Mouse (Mus musculus) liver (tissue): ENCODE data around the gene Rasl10a.
"Not testable (repeated sequence)": the region's sequence is repeated elsewhere in the genome, so short reads cannot be mapped to it uniquely, and the experiment has no call there.

Source experiments
- DNase-seq: peaks from one replicate; pipeline ENCODE4 v3.0.0-alpha.2; 2020; ENCODE audit warnings: mixed read lengths

The Rasl10a gene

GRCm38 (mm10) chr11:5054874-5055273 lies 3.1 kb upstream of the Rasl10a start:
- DNase-seq: no peak

DNA sequence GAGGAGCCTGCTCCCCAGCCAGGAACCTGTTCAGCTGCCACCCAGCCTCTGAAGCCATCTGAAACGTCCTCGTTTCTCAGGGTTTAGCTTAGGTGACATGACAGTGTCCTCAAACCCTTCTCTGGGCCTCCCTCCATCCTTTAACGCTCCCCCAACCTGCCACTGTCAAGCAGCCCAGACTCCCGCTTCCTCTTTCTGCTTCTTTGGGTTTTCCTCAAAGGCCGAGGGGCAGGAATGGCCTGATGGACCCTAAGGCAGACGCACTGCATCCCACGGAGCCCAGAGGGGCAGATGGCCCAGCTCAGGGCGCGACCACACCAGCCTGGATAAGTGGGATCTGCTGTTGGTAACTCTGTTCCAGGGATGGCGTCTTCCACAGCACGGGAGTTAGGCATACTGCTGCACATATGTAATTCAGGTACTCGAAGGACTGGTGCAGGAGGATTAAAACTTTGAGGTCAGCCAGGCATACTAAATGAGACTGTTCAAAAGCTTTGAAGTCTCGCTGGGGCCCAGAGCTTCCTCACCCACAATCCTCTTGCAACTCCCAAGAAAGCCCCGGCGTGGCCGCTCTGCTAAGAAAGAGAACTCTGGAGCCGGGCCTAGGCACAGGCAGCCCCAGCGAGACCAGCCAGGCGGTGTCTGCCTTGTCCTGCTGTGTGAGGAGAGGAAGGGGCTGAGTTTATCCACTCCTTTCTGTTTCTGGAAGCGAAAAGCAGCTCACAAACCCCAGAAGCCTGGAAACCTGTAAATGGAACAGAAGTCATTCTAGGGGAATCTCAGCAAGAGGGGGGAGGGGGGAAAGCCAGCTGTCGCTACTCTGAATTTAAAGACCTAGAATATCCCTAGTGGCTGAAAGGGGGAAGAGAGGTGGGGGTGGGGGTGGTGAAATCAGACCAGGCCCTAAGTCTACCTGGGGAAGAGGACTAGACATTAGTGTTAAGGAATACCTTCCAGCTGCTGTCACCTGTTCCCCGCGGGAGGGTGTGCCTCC lies 1.7 kb upstream of the Rasl10a start:
- DNase-seq: no peak

DNA sequence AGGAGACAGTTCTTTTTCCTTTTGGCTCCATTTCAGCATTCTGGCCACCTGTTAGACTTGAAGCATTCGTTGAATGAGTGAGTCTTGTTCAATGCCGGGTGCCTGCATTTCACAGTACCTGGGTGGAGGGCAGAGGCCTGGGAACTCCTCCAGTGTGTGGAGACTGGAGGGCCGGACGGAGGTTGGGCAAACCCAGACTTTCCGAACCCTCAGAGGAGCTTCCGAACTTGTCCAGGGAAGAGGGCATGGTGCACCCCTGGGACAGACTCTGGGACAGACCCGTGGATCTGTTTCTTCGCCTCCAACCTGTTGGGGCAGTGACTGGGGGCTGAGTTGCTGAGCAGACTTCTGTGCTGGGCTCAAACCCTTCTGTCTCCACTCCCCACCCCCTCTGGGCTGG lies 864 bp upstream of the Rasl10a start:
- no peak for DNase-seq

DNA sequence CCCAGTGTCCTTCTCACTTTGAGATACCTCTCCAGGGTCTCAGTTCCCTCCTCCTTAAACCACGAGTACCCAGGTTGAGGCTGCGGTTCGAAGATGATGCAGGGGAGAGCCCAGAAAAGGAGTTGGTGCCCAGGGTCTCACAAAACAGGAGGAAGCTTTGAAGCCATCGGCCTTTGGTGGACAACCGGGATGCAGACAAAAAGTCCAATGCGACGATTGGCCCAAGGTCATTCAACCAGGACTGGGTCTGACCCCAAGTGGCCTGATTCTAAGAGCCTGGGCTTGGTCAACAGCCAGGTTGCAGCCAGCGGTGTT lies 430 bp upstream of the Rasl10a start:
- no peak for DNase-seq

GRCm38 (mm10) chr11:5058783-5059182 lies 855 bp downstream of the Rasl10a start:
- no peak for DNase-seq

DNA sequence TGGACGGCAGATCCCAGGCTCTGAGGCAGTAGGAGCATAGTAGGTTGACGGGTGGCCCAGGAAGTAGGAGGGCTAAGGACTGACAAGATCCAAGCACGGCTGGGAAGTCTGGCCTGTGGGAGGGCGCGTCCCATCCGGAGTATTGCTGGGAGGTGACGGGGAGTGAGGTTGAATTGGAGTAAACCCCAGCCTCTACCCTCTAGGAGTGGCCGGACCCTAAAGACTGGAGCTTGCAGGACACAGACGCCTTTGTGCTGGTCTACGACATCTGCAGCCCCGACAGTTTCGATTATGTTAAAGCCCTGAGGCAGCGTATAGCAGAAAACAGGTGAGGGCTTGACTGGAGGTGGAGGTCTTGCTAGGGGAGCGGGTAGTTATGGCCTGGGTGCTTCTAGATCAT lies 1.3 kb downstream of the Rasl10a start:
- DNase-seq: no peak

DNA sequence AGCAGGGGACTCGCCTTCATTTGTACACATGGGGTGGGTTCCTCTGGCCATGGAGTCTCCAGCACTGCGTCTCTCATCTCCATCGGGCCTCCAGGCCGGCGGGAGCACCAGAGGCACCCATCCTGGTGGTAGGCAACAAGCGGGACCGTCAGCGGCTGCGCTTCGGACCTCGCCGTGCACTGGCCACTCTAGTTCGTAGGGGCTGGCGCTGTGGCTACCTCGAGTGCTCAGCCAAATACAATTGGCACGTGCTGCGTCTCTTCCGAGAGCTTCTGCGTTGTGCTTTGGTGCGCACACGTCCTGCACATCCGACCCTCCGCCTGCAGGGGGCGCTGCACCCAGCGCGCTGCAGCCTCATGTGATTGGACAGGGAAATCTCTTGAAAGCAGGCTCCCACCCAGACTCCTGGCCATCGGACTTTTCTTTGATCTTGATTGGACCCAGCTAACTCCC lies 1.8 kb downstream of the Rasl10a start:
- DNase-seq: peak; percentile 34

GRCm38 (mm10) chr11:5060756-5061412 lies 3.0 kb downstream of the Rasl10a start:
- DNase-seq: no peak

DNA sequence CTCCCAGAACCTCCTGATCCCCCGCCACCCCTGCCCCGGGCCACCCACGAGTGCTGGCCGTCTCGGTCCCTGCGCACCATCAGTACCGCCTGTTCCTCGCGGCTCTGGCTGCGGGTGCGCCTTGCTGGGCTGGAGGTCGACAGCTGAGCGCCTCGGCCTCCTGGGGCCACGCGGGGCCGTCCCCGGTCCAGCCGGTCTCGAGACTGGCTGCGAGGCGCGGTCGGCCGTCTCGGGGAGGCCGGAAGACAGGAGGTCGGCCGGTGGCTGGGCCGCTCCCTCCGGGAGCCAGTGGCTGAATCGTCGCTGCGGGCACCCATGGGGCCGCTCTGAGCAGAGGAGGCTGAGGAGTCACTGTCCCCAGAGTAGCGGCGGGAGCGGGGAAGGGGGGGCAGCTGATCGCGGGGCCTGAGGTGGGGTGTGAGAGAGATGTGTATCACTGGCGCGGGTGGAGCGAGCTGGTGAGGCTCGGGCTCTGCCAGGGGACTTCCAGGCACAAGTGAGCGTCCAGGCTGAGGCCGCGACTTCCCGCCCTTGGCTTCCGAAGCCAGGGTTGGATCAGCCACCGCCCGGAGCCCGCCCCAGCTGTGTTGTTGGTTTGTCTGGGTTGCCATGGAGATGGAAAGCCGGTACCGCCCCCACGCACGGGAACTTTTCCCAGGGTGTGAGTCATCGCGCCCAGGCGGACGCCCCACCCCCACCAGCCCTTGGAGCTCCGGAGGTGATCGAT lies 3.6 kb downstream of the Rasl10a start:
- DNase-seq: peak; percentile 85

GRCm38 (mm10) chr11:5062326-5062725 lies 4.4 kb downstream of the Rasl10a start:
- no peak for DNase-seq

DNA sequence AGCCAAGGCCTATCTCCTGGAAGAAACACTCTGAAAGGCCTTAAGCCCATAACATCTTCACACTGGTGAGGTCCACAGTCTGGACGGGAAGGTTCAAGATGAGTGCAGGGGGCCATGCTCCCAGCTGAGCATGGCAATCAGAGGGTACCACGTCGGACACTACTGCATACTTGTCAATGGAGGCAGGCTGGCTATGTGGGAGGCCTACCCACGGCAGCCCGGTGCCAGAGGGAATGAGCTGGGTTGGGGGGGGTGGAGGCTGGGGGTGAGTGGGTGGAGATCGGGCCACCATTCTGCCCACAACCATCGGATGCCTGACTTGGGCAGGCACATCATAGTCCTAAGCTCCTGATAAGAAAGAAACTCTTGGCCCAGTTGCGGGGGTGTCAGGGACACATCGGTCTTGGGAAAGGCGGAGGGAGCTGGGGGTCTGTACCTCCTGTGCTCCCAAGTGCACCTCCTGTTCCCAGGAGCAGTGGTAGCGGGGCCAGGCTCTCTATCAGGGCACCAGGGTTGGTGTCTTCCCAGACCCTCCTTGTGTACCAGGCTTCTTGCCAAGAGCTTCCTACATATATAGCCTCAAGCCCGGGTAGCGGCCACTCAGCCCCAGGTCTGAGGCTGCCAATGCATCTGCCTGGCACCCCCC lies 5.1 kb downstream of the Rasl10a start:
- DNase-seq: no peak

- no peak for DNase-seq
Measured at GRCm38 (mm10) chr11:5063561-5064281, 5.8 kb downstream of the Rasl10a start.

DNA sequence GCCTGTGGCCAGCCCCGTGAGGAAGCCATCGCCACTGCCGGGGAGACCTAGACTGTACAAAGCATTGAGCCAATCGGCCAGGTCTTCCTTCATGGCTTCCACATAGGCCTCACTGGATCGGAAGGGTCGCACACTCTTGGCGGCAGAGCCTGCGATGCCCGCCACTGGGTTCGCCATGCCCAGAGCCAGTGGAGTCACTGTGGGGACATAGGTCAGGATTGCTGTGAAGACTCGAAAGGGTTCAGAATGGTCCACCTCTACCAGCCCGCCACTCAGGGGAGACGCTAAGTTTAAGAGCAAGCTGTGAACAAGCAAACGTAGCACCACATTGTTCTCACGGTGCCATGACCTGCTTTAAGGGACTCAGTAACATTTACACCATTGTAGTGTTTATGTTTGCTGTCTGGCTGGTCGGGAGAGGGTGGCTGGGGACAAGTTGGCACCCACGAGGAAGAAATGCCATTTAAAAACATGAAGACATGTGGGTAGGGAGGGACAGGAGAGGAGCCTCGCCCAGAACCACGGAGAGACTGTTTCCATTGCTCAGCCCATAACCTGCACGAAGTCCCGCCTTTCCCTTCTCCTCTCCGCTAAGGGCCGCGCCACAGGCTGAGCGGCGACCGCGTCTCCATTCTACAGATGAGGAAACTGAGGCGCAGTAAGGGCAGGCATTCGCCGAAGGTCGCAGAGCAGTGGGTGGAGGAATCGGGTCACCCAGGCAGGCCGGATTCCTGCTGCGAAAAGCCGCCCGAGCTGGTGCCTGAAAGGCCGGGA lies 6.5 kb downstream of the Rasl10a start:
- DNase-seq: no peak

- peak; percentile 91 for DNase-seq
Measured at GRCm38 (mm10) chr11:5065056-5065821, 7.3 kb downstream of the Rasl10a start, which contains the start of gene Gas2l1. TSS of gene Gas2l1 (minus strand) at chr11:5065327.

DNA sequence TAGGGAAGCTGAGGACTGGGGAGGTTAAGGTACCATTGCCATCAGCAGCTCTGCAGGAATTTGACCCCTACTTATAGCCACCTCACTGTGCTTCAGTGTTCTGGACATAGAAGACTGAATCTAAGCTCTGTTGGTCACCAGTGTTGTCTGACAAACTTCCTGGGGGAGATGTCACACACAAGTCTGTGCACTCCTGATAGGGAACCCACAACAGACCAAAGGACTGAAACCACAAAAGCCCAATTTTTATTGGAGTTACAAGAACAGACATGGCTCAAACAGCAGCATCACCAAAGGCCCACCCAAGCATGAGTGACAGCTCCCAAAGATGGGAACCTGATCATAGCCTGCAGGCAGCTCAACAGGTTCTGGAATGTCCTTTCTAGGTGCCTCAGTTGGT lies 9.1 kb downstream of the Rasl10a start:
- DNase-seq: no peak

GRCm38 (mm10) chr11:5068126-5068971 lies 10.4 kb downstream of the Rasl10a start:
- no peak for DNase-seq

- no peak for DNase-seq
Measured at GRCm38 (mm10) chr11:5074882-5075281, 17.0 kb downstream of the Rasl10a start.

DNA sequence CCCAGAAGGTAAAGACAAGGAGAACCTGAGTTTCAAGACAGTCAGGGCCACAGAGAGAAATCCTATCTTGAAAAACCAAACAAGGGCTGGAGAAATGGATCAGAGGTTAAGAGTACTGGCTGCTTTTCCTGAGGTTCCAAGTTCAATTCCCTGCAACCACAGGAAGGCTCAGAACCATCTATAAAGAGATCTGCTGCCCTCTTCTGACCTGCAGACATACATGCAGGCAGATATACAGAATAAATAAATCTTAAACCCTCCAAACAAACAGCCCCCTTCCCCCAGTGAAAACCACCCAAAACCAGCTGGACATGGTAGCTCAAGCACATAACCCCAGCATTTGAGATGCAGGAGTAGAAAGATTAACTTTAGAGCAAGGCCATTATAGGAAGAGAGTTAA lies 17.8 kb downstream of the Rasl10a start:
- no peak for DNase-seq

DNA sequence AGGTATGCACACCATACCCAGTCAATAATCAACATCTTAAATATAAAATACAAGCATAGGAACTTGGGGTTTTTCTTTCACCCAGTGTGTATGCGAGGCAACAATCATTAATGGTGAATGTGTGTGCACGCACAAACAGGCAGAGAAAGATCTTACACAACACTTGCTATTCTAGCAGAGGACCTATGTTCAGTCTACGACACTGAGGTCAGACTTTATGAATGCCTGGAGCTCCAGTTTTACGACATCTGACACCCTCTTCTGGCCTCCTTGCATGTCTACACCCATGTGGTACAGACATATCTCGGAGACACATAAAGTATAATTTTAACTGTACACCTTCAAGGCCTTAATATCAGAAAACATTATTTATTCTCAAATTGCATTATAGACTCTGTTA lies 18.9 kb downstream of the Rasl10a start:
- not testable (repeated sequence) for DNase-seq

GRCm38 (mm10) chr11:5089147-5089546 lies 31.2 kb downstream of the Rasl10a start:
- no peak for DNase-seq
